Comparison of ENCODE assay signal across 8 mouse cellular contexts in genomic region chr12:88818622-88819334, GRCm38 (mm10).
DNase-seq lines count a peak whose midpoint lies in the region; ATAC-seq lines count a peak whose summit lies in the region.

No protein-coding gene starts in this region.

- WGBS in limb, embryonic 12.5 days, result 47% methylated on average over 4 of the region's 4 CpGs

- no peak overlapping the region for H3K4me3 ChIP-seq in limb, embryonic 12.5 days (replicated peaks)

- no peak overlapping the region for H3K4me2 ChIP-seq in limb, embryonic 12.5 days

- DNase-seq in adrenal gland, postnatal 10 days, result peak; percentile 7
- no peak for DNase-seq in adrenal gland, postnatal 36 days
- peak; percentile 30 for DNase-seq in brain, adult 2 months (ENCODE audit: low read depth, low spot score)
- peak; percentile 41 to 62 for DNase-seq in heart, adult 18-20 months
- no peak for DNase-seq in natural killer cell, adult 2 months (ENCODE audit: low spot score in 2 of 2)

- peak; percentile 72 for ATAC-seq in limb, embryonic 12.5 days (ENCODE audit: insufficient number of reproducible peaks, insufficient read depth, low FRiP score, low TSS enrichment, low read depth)
- ATAC-seq in activated CD4-positive, CD25-positive, alpha-beta regulatory T cell, adult 4 months, result no peak
- no peak for ATAC-seq in frontal cortex, adult (ENCODE audit: low TSS enrichment)

- H3K4me1 ChIP-seq in limb, embryonic 12.5 days (replicated peaks), result peaks cover 15% of the 10 kb centered on the region

- no peaks in the 10 kb centered on the region for H3K36me3 ChIP-seq in limb, embryonic 12.5 days

- no peaks in the 10 kb centered on the region for H3K9me3 ChIP-seq in limb, embryonic 12.5 days

- H3K9ac ChIP-seq in limb, embryonic 12.5 days (replicated peaks), result no peak overlapping the region

- H3K27ac ChIP-seq in limb, embryonic 12.5 days, result no peak overlapping the region

- H3K27me3 ChIP-seq in limb, embryonic 12.5 days, result no peaks in the 10 kb centered on the region

Comparison
In these comparisons a context has a peak if more than half of its experiments do, and no peak if none do; other contexts are left out.
1. DNase-seq: peak in adrenal gland, postnatal 10 days (single experiment), brain, adult 2 months (single experiment) and heart, adult 18-20 months (2 of 2); none in adrenal gland, postnatal 36 days (0 of 2) and natural killer cell, adult 2 months (0 of 2).